Mouse (Mus musculus) kidney, postnatal 0 days (tissue): ENCODE results near the gene Asns. TPM values are rescaled to one million over a fixed set of nuclear protein-coding genes. Genes with fewer than 3 reads are reported as not detected.

ENCODE experiments used
- ATAC-seq: fragments of 200-750 bp; cut with Nextera tagmentation; replicated peaks from 2 replicates; pipeline ENCODE4 v1.8.0; 2017; ENCODE audit warnings: low read depth, moderate number of reproducible peaks, moderate TSS enrichment, moderate library complexity; ENCODE audit not compliant: low FRiP score
- DNase-seq: peaks from one replicate; pipeline ENCODE4 v3.0.0-alpha.2; 2016; ENCODE audit warnings: low spot score
- H3K27ac ChIP-seq: fragments of 300-500 bp; sonication (generic); 2 replicates; pipeline ENCODE4 v1.5.1; 2014; ENCODE audit warnings: mild to moderate bottlenecking
- H3K27me3 ChIP-seq: fragments of 300-500 bp; sonication (generic); 2 replicates; pipeline ENCODE4 v1.6.1; 2014; ENCODE audit warnings: low read length, mixed read lengths; ENCODE audit not compliant: insufficient read depth
- H3K36me3 ChIP-seq: fragments of 300-500 bp; sonication (generic); 2 replicates; pipeline ENCODE4 v1.6.1; 2014; ENCODE audit warnings: low read length, mixed read lengths; ENCODE audit not compliant: insufficient read depth
- H3K4me1 ChIP-seq: fragments of 300-500 bp; sonication (generic); replicated peaks from 2 replicates; pipeline ENCODE4 v1.6.1; 2014; ENCODE audit warnings: antibody characterized with exemption, low read length, mixed read lengths; ENCODE audit not compliant: insufficient read depth
- H3K4me2 ChIP-seq: fragments of 300-500 bp; sonication (generic); 2 replicates; pipeline ENCODE4 v1.6.1; 2014; ENCODE audit warnings: mild to moderate bottlenecking, low read length, moderate library complexity, mixed read lengths
- H3K4me3 ChIP-seq: fragments of 300-500 bp; sonication (generic); replicated peaks from 2 replicates; pipeline ENCODE4 v1.5.1; 2014; ENCODE audit warnings: low read depth, low read length
- H3K9ac ChIP-seq: fragments of 300-500 bp; sonication (generic); 2 replicates; pipeline ENCODE4 v1.6.1; 2014; ENCODE audit warnings: low read depth, low read length
- H3K9me3 ChIP-seq: fragments of 300-500 bp; sonication (generic); replicated peaks from 2 replicates; pipeline ENCODE4 v1.6.1; 2016; ENCODE audit warnings: low read length, inconsistent platforms, mixed read lengths
- CTCF ChIP-seq: IDR thresholded peaks from 2 replicates; pipeline ENCODE4 v1.5.1; 2016; ENCODE audit warnings: antibody characterized with exemption, low read depth, mild to moderate bottlenecking, moderate library complexity
- WGBS: fragments of 180-500 bp; shearing (Covaris S2); extraction: QIAGEN DNeasy Blood & Tissue Kit; methylation state at CpG from one replicate; pipeline ENCODE4 v1.1.7; 2014; 5-methylcytosine and 5-hydroxymethylcytosine counted together
- polyA plus RNA-seq: library from polyadenylated mRNA; unstranded; fragments of >200 nt; fragmentation: Nextera tagmentation; extraction: Ambion mirVana; gene quantifications from 2 replicates; pipeline ENCODE4 v1.2.1, GENCODE M21; 2015

The Asns gene
- polyA plus RNA-seq, 1 experiment from 2014 or later, result 19.6 TPM

- no peak overlapping the region for H3K4me2 ChIP-seq
- no peaks in the 10 kb centered on the region for H3K36me3 ChIP-seq
- no peak overlapping the region for H3K4me3 ChIP-seq
- 85% methylated on average over 4 of the region's 4 CpGs for WGBS
- no peak for TF ChIP-seq CTCF
- H3K9me3 ChIP-seq, result no peaks in the 10 kb centered on the region
- H3K9ac ChIP-seq, result no peak overlapping the region
- no peak overlapping the region for H3K27ac ChIP-seq
- DNase-seq (no peak), ATAC-seq (no peak)
- no peaks in the 10 kb centered on the region for H3K27me3 ChIP-seq
- no peaks in the 10 kb centered on the region for H3K4me1 ChIP-seq
Observed at GRCm38 (mm10) chr6:7697077-7697643, 4.1 kb upstream of the Asns start.

GRCm38 (mm10) chr6:7696641-7697040 is 3.6 kb upstream of the Asns start:
- Histone ChIP-seq H3K9me3 (no peaks in the 10 kb centered on the region), H3K27ac (no peak overlapping the region), H3K36me3 (no peaks in the 10 kb centered on the region), H3K4me3 (no peak overlapping the region), H3K9ac (no peak overlapping the region), H3K4me1 (no peaks in the 10 kb centered on the region), H3K27me3 (no peaks in the 10 kb centered on the region), H3K4me2 (no peak overlapping the region)
- WGBS, result 75% methylated on average over 3 of the region's 3 CpGs
- ATAC-seq (no peak), DNase-seq (no peak)
- no peak for TF ChIP-seq CTCF

GRCm38 (mm10) chr6:7695901-7696300 is 2.8 kb upstream of the Asns start:
- Histone ChIP-seq H3K4me2 (no peak overlapping the region), H3K27me3 (no peaks in the 10 kb centered on the region), H3K4me1 (no peaks in the 10 kb centered on the region), H3K9me3 (no peaks in the 10 kb centered on the region), H3K9ac (no peak overlapping the region), H3K4me3 (no peak overlapping the region), H3K36me3 (no peaks in the 10 kb centered on the region), H3K27ac (no peak overlapping the region)
- 89% methylated on average over 4 of the region's 4 CpGs for WGBS
- no peak for TF ChIP-seq CTCF
- DNase-seq (no peak), ATAC-seq (no peak)

GRCm38 (mm10) chr6:7693666-7694065 is 612 bp upstream of the Asns start:
- Histone ChIP-seq H3K36me3 (no peaks in the 10 kb centered on the region), H3K27ac (no peak overlapping the region), H3K27me3 (no peaks in the 10 kb centered on the region), H3K4me1 (no peaks in the 10 kb centered on the region), H3K9ac (no peak overlapping the region), H3K4me3 (no peak overlapping the region), H3K4me2 (no peak overlapping the region), H3K9me3 (no peaks in the 10 kb centered on the region)
- no peak for ATAC-seq
- no peak for TF ChIP-seq CTCF
- 70% methylated on average over 5 of the region's 5 CpGs for WGBS
- no peak for DNase-seq

GRCm38 (mm10) chr6:7692451-7692850 is 603 bp downstream of the Asns start:
- Histone ChIP-seq H3K4me2 (peak overlapping the region; percentile 98), H3K4me1 (no peaks in the 10 kb centered on the region), H3K4me3 (peak overlapping the region; percentile 62), H3K9ac (peak overlapping the region; percentile 50; the same call in 1 of the 2 replicates), H3K9me3 (no peaks in the 10 kb centered on the region), H3K27me3 (no peaks in the 10 kb centered on the region), H3K27ac (no peak overlapping the region), H3K36me3 (no peaks in the 10 kb centered on the region)
- 2% methylated on average over 12 of the region's 12 CpGs for WGBS
- DNase-seq (peak; percentile 40), ATAC-seq (peak; percentile 33)
- TF ChIP-seq CTCF, result no peak

- 41% methylated on average over 15 of the region's 15 CpGs for WGBS
- Histone ChIP-seq H3K4me2 (peak overlapping the region; percentile 98), H3K4me1 (no peaks in the 10 kb centered on the region), H3K9ac (no peak overlapping the region), H3K9me3 (no peaks in the 10 kb centered on the region), H3K36me3 (no peaks in the 10 kb centered on the region), H3K4me3 (peak overlapping the region; percentile 62; the same call in 1 of the 2 replicates), H3K27ac (no peak overlapping the region), H3K27me3 (no peaks in the 10 kb centered on the region)
- ATAC-seq (no peak), DNase-seq (no peak)
- TF ChIP-seq CTCF, result no peak
Observed at GRCm38 (mm10) chr6:7692037-7692436, 1.0 kb downstream of the Asns start.

- Histone ChIP-seq H3K4me3 (no peak overlapping the region), H3K27me3 (no peaks in the 10 kb centered on the region), H3K4me1 (no peaks in the 10 kb centered on the region), H3K4me2 (no peak overlapping the region), H3K27ac (no peak overlapping the region), H3K36me3 (no peaks in the 10 kb centered on the region), H3K9ac (no peak overlapping the region), H3K9me3 (no peaks in the 10 kb centered on the region)
- no peak for TF ChIP-seq CTCF
- 81% methylated on average over 9 of the region's 9 CpGs for WGBS
- no peak for DNase-seq
- ATAC-seq, result no peak
Observed at GRCm38 (mm10) chr6:7690456-7690855, 2.6 kb downstream of the Asns start.
